Mouse (Mus musculus) embryo, embryonic 10.5 days (tissue): ENCODE measurements around the gene Arhgef7.

Experiments used
- DNase-seq: peaks from one replicate; pipeline ENCODE4 v3.0.0-alpha.2; 2015; ENCODE audit warnings: low spot score

Arhgef7 gene

DNA sequence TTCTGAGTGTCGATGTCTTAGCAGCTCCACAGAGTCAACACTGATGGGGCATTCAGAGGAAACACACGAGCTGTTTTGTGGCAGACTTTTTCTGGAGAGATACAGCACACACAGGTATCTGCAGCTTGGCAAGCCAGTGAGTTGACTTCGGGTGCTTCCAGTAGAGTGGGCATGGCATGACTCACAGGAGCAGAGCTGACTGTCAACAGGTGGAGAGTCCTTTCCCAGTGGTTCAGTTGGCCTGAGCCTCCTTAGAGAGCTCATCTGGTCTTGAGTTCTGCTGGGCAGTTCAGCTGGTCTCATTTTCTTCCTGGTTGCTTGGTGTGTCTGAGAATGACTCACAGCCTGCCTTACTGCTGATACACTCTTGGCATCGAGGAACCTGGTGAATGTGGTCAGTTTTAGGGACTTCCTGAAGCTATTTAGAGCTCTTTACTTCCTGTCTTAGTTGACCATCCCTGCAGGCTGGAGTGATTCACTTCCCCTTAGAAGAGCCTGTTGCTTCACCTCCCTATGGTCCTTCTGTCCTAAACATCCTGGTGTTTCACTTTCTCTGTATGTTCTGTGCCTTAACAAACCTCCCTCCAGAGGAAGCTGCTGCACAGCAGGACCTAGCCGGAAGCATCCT lies 39.8 kb downstream of the Arhgef7 start:
- no peak for DNase-seq

DNA sequence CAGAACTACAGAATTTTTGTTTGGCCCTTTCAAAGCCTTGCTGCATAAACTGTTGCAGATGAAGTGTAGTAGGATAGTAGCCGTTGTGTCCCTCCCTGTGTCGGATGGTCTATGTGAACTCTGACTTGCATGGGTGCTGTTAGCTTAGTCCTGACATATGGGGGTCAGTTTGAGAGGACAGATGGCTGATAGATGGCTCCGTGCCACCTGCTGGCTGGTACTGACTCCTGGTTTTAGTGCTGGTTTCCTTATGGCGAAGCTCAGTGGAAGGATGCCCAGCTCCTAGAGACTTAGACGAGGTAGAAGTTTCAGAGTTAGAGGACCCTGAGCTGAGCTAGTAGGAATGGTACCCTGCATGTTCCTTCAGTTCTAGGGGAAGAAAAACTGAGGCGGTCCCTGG lies 42.5 kb downstream of the Arhgef7 start:
- no peak for DNase-seq

DNA sequence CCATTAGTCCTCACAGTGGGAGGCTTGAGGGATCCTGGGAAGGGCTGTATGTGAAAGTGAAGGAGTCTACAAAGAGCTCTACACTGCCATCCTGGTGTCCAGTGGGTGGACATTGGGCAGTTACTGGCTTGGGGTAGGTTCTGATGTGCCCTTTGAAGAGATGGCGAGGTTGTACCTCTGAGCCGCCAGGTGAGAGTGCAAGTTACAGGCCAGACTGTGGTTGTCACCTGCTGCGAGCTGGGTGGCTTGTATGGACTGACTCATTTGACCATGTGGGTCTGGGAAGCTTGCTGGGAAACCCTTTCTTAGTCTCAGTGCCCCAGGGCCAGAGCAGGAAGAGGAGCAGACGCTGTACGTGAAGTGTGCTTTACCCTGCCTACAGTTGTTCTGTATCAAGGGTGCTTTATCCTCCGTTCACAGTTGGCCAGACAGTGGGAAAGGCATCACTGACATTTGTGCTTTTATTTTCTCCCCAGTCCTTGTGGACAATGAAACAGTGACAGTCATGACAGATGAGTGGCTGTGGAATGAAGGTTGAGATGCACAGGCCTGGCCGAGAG lies 43.1 kb downstream of the Arhgef7 start:
- DNase-seq, result peak; percentile 14

DNA sequence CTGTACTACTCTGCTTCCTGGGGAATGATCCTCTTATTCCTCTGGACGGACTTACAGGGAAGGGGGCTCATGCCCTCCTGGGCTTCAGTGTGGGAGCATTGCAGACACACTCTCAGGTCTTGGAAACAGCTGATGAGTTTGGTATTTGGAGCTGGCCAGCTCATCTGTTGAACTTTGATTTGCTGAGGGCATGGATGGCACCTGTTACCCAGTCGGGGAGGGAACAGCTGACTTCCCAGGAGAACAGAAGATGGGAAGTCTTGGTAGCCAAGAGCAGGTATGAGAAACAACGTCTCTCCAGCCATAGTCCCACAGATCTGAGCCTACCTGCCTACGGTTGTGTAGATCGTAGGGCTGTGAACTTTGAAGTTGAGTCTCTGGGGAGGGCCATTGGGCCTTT lies 44.1 kb downstream of the Arhgef7 start:
- DNase-seq, result no peak

DNA sequence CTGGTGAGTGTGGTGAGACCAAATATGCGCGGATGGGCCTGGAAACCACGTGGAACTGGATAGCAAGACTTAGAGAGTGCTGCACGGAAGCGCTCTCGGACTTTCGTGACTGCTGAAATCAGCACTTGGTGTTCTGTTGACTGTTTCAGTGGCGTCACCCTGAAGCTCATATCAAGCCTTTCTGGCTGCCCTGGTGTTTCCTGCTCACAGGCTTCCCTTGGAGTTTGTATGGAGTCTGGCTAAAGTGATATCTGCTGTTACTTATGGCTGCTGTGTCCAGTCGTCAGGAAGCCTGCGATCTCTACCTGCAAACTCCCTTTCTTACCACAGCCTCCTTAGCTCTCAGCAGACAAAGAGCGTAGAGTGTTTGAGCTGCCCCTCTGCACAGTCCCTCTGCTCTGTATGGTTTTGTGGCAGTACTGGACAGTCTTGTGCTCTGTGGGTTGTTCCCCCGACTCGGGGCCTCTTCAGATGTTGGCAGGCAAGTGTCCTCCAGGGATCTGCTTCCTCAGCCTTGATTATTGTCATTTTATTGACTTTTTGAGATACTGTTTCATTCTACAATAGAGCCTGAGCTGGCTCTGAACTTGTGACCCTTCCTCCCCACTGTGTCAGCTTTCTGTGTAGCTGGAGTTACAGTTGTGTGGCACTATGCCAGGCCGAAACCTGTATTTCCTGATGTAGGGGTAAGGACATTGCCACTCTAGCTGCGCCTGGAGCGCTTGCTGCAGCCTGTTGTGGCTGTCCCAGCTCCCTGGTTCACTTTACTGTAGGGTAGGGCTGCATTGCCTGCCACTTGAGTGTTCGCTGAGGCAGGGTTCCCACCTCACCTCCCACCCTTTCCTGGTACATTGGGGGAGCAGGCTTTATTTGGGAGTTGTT lies 46.9 kb downstream of the Arhgef7 start:
- DNase-seq, result no peak

DNA sequence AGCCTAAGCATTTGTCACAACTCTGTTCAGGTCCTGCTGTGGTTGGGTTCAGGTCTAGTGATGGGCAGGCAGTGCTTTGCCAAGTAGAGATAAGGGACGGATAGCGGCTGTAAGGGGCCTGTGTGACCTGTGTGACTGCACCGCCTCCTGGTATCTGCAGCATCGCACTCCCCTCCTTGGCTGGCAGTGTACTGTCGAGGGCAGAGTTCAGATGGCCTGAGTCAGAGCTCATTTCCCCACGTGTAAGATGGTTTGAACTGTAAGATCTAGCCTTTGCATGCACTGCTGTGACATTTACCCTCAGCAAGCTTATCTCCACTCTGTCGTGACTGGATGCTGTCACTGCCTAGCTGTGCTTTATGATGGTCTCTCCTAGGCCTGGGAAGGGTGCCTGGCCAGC lies 48.4 kb downstream of the Arhgef7 start:
- no peak for DNase-seq

DNA sequence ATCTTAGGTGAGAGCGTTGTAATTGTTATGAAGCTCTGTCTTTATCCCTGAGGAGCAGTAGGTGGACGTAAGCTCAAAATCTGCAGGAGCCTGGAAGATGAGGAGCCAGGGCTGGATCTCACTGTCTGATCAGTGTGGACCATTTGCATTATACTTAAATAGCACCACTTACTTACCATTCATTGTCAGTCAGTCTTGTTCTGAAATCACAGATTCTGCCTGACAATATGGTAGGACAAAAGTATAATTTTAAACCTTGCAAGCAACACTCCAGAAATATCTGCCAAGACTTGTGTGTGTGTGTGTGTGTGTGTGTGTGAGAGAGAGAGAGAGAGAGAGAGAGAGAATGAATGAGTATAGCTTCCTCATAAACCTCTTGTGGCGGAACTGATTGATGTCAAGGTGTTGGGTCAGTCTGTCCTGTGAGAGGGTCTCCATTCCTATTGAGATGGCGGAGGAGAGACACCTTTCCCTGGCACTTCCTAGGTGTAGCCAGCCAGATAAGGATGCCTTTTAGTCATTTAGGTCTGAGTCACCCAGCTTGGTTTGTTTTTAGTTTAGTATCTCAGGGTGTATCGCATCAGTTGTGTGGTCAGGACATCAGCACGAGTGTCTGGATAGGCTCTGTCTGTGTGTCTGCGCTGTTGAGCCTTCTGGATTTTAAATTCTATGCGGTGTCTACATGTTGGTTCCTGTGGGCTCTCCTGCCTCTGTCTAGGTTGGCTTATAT lies 49.1 kb downstream of the Arhgef7 start:
- DNase-seq, result no peak

DNA sequence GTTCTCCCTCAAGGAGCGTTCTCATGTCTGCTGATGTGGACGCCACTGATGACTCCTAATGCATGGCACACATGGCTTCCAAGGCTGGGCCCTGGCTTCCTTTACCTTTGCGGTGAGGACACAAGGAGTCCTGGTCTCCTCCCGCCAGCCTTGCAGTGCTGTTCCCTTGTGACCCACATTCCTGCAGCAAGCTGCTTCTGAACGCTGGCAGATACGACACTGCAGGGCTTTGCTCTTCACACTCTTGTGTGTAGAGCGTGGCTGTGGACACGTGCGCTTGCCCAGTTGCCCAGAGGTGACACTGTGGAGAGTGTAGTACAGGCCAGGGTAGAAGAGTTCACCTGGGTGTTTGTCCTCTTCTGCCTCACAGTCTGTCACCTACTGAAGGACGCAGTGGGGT lies 49.7 kb downstream of the Arhgef7 start:
- DNase-seq, result no peak

DNA sequence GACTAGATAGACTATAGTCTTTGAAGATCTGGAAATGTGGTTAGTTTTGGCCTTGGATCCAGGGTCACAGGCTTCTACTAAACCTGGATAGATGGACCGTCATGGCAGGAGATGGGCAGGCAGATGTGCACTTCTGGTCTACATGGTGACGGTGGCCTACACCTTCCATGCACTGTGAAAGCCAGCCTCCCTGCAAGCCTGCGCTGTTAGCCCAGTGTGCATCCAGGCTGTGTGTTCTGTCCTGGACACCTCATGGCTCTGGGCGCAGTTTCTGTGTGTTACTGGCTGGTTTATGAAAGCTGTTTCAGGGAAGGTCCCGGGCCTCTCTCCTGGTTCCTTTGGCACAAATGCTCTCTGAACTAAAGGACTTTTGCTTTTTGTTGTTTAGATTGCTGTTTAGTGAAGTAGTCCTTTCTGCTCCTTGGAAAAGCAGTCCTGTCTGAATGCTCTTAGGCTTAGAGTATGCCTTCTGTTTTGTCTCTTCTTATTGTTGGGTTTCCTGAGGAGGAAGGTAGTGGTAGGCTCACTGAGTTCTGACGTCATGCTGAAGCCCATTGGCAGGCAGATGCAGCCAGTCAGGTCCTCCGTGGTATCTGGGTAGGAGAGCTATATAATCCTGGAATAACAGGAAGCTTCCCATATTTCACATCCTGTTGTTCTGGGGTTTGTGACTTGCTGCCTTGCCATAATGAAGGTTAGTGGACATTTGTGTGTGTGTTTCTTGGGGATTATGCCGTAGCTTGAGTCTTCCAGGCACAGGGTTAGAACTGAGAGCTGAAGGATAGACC lies 51.3 kb downstream of the Arhgef7 start:
- DNase-seq, result no peak

DNA sequence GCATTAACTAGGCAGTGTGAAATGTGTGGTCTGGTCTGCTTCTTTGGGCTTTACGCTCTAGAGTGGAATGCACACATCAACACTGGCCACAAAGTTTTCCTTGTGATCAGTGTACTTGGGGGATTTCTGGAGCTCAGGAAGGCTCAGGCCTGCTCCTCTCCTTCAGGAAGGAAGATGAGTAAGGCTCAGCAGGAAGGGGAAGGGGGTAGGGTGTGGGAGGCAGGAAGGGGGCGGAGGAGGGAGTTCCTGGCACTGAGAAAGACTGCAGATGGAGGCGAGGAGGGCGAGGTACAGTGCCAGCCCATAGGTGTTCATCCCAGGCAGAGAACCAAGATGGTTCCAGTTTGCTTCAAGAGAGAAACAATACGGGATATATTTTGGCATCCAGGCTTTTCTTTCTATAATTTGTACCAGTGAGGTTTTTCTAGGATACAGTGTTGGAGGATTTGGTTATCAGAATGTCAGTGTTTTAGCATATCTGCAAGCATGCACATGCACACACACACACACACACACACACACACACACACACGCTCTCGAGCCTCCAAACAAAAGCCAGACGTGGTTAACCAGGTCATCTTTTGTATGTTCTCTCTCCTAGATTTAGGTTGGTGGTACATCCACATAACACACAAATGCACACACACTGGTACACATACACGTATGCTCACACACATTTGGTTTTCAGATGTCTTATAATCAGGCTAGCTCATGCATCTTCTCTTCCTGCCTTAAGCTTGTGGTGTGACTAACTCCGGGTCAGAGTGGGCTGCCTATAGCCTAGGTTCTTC lies 52.5 kb downstream of the Arhgef7 start:
- DNase-seq, result no peak

DNA sequence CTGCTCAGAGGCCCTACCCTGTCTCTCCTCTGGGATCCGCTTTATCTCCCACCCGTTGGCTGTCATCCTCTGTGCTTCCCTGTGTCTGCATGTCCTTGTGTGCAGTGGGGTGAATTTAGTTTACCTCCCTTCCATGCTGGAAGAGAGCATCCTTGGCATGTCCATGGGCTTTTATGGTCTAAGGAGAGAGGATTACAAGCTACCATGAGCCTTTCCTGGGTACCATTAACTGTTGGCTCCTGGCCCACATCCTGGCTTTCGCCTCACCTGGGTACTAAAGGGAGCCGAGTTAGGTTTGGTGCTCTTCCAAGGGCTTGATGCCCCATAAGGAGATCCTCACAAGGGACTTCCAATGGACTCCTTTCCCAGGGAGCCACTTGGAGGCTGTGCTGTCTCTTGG lies 53.1 kb downstream of the Arhgef7 start:
- DNase-seq, result no peak

DNA sequence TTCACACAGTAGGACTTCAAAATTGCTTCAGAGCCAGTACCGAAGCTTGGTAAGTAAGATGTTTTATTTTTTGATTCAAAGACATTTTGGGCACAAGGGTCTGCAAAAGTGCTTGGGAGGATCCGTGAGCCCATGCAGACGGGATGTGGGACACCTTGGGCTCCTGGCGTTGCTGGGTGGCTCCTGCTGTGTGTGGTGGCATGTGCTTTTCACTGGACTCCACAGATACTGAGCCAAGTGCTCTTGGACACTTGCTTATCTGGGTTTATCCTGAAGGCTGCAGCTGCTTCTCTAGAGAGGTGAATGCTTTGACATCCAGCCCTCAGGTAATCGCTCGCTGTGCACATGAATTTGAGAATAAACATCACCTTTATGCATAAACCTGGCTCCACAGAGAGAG lies 55.1 kb downstream of the Arhgef7 start:
- DNase-seq, result no peak

DNA sequence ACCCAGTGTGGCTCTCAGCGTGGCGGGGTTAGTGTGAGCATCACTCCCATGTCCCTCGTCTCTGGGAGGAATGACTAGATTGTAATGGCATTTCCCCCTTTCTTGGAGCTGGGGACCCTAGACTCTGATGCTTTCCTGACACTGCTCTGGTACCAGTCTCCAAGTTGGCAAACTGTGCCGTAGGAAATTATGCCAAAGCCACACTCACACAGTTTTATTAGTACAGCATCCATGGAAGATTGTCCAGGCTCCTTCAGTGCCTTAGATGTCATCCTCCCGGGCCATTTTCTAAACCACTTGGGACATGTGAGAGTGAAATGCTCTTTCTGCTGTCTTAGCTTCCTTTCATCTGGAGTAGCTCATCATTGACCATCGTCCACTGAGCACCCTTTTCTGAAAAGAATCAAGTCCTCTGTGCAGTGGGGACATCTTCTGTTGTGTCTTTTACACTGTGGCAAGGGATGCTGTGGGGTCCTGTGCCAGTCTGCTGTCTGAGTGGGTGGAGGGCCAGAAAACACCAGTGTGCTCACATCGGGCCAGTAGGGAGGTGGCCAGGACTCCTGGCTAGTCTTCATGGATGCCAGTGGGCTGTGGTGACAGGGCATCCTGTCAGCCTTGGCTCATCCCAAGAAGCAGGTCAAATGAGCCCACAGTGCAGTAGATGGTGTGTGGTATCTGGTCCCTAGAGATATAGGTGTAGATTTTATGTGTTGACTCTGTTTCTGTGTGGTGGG lies 56.5 kb downstream of the Arhgef7 start:
- no peak for DNase-seq

DNA sequence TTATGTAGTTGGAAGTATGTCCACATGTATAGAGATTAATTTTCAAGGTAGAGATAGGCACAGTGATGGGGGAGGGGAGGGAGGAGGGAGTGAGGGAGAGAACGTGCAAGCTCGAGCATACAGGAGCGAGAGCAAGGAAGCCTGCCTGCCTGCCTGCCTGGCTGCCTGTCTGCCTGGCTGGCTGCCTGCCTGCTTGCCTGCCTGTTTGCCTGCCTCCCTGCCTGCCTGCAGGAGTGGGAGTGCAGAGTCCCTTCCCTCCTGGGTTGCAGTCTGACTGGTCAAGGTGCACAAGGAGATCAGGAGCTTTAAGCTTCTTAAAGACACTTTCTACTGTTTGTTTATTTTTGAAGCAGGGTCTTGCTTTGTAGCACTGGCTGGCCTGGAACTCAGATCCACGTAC lies 57.6 kb downstream of the Arhgef7 start:
- DNase-seq, result no peak

DNA sequence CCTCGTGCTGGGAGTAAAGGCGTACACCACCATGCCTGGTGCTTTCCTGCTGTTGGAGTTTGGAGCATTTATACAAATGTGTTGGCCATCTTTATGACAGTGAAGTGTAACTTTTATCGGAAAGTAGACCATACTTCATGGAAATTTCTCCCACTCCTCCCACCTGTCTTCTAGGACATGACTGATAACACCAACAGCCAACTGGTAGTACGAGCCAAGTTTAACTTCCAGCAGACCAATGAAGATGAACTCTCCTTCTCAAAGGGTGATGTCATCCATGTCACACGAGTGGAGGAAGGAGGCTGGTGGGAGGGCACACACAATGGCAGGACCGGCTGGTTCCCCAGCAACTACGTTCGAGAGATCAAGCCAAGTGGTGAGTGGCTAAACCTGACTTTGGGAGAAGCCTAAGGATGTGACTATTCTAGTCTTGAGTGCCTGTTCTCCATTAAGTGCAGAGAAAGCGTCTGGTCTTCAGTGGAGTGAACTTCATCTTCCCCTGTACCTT lies 58.1 kb downstream of the Arhgef7 start:
- DNase-seq, result no peak

DNA sequence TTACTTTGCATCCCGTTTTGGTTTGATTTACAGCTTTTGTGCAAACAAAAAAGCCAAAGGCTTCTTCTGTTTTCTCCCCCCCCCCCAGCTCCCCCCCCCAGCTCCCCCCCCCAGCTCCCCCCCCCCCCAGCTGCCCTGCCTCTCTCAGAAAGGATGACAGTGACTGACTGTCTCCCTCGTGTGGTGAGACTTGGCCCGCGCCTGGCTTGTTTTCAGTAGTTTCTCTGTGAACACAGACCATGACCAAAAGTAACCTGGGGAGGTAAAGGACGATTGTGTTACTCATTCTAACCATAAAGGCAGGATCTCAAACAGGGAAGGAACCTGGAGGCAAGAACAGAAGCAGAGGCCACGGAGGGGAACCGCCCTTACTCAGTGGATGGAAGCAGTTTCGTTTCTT lies 60.7 kb downstream of the Arhgef7 start:
- DNase-seq, result peak; percentile 34

DNA sequence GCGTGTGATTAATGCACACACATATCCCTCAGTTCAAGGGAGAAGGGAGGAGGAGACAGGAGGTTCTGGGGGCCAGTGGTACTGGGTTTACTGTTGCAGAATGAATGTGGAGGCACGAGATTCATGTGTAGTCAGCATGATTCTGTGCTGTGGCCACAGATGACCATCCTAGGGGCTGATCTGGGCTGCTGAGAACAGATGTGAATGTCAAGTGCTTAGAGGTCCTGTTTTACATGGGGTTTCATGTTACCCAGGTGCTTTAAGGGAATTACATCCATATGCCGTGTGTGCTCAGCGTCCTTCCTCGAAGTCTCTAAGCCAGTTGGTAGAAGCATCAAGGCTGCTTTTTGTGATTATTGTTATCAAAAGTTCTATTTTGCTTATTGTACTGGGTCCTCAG lies 61.6 kb downstream of the Arhgef7 start:
- DNase-seq, result no peak

DNA sequence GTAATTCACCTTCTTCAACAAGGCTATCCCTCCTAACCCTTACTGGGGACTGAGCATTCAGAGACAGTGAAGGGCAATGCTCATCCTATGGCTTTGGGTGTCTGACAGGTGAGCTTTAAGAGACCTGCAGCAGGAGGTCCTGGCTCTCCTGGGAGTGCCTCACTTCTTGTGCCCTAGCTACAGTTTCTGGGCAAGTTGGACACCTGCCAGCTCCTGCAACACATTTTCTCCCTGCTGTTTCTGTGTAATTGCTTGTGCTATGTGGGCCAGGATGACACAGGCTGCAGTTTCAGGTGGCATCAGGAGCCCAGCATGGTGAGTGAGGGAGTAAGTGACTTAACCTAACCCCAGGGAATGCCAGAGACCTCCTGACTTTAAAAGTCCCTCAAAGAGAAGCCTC lies 67.4 kb downstream of the Arhgef7 start:
- no peak for DNase-seq

DNA sequence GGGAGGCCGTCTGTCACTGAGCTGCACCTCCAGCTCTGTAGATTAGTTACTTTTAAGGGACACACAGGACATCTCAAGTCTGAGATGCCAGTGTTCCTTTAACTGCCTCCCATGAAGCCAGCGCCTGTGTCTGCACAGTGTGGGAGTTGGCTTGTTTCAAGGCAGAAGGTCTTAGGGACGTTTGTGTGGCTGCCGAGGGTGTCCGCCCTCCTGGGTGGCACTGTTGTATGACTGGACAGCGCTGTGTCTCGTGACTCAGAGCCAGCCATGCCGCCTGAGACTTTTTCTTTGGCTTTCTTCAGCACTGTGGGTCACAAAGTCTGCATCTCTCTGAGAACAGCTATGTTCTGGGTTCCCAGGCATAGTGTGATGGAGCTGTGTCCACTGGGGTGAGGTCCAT lies 69.6 kb downstream of the Arhgef7 start:
- DNase-seq, result no peak
